Mouse (Mus musculus): ENCODE results near the gene Slc39a10.

Gene Slc39a10

DNA sequence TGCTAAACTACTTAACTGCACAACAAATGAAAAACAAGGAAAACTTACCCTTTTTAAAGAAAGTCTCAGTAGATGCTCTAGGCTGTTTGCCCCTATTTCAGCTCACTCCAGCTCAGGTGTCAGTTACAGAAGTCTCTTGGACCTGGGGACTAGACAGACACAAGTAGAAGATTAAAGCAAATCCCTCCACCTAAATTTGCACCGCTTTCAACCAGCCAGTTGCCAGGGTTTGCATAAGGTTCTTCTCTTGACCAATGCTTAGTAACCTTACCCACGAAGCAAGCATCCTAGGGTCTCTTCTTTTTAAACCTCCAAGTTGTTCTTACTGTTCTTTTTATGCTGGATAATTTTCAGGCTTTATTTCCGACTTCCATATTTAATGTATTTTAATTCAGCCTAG, at the start of gene Slc39a10:
TSS of gene Slc39a10 (minus strand) at position 101 of the 400 bp plus-strand sequence.
- DNase-seq, result no peak

- no peak for DNase-seq
These were observed 46.6 kb upstream of the Slc39a10 start for GRCm38 (mm10) chr1:46939295-46939694.

- DNase-seq, result no peak
These were observed 45.0 kb upstream of the Slc39a10 start for GRCm38 (mm10) chr1:46937641-46938040.

DNA sequence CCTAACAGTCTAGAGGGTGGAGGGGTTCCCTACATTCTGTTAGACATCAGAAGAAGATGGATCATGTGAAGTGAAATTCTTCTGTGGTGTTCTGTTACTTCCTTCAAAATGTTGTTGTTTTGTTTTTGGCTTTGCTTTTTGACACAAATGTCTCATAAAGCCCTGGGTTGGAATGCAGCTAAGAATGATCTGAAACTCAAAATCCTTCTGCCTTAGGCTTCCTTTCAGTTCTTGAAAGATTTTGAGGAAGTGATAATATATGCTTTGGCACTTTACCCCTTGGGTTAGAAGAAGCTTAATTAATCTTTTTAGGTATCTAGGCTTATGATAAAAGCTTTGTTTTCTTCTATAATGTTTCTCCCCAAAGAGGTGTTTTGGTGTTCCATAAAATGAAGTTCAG, 34.5 kb upstream of the Slc39a10 start:
- DNase-seq, result no peak

DNA sequence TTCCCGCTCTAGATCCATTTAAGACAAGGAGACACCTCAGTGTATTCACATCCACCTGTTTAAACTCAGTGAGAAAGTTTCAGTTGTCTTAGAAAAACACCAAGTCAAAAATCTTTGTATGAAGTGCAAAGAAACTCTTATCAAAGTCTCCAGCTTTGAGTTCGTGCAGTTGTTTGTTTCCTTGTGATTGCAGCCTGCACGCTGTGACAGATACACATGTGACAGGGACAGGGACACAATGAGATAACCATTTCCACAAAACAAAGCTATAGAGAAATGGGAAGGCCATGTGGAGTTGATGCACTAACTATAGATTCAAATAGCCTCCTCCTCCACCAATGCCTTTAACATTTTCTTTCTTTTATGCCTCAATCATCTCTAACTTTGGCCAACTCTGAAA, 33.6 kb upstream of the Slc39a10 start:
- no peak for DNase-seq

GRCm38 (mm10) chr1:46924992-46925391, 32.3 kb upstream of the Slc39a10 start:
- DNase-seq, result no peak

GRCm38 (mm10) chr1:46922904-46923303, 30.3 kb upstream of the Slc39a10 start:
- DNase-seq, result no peak

DNA sequence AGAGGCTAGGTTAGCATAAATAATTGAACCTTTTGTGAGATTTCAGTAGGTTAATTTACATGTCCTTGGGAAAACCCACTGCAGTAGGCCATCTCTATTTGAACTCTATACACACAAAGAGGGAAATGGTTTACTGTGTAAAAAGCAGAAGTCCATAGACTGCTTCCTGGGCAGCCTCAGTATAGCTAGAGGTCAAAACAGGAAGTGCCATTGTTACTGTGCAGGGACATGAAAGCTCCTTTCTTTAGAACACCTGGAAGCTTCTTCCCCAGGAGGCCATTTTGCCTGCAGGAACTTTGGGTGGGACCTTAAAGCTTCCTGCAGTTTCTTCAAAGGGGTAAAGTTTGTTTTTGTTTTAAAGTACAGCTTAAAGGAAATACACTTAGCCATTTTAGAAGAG, 29.0 kb upstream of the Slc39a10 start:
- DNase-seq, result no peak

DNA sequence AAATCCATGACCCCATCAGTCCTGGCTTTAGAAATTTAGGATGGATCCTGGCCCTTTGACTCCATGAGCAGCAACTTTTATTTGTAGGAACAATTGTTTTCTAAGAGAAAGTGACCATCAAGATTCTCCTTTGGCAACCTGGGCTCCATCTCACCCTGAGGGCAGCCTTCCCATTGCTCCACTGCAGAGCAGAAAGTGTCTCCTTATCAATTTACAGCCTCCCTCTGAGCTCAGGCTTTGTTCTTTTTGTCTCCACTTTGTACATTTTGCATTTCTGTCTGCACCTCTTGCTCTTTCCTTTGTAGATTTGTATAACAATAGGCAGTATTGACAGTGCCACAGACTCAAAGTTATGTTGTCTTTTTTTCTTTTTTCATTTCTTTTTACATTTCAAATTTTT, 23.6 kb upstream of the Slc39a10 start:
- no peak for DNase-seq

DNA sequence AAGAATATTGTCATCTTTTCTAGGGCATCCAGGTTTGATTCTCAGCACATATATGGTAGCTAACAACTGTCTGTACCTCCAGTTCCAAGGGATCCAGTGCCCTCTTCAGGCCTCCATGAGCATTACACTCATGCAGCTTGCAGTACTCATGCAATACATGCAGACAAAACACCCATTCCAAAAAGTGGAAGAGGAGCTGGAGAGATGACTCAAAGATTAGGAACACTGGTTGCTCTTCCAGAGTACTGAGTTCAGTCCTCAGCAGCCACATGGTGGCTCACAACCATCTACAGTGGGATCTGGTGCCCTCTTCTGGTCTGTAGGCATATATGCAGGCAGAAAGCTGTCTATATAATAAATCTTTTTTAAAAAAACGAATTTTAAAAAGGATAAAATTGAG, 21.7 kb upstream of the Slc39a10 start:
- peak; percentile 16 for DNase-seq

DNA sequence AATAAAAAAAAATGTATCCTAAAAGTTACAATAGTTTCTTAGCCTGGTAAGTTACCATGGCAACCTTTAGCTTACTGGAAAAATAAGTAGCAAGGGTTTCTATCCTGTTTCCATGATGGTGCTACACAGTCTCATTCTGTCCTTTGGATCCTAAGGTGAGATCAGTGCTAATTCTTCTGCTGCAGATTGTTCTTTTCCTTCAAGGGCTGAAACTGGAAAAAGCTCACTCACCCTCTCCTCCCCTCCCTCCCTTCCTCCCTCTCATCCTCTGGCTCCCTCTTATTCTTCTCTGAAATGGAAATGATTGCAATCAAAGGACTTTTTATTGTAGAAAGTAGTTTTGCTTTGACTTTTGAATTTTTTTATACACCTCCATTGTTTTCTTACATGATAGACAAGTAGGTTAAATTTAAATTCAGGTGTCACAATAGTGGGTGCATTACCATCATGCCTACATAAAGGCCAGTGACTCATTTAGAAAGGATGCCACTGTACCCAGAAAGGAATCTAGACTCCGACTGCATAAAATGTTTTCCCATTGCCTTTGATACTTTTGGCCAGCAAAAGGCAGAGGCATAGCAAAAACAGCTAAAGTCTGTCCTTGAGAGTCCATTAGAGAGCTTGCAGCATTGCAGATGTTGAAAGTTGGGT, 20.0 kb upstream of the Slc39a10 start:
- no peak for DNase-seq

DNA sequence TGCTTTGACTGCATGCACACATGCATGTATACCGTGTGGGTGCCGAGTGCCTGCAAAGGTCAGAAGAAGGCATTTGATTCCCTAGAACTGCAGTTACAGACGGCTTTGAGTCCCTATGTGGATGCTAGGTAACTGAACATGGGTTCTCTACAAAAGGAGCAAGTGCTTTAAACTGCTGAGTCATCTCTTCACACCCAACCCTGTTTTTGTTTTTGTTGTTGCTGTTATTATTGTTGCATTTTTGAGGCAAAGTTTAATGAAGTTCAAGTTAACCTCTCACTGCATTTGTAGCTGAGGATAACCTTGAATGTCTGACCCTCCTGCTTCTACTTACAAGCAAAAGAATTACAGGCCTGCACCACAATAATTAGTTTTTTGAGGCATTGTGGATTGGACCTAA, 17.5 kb upstream of the Slc39a10 start:
- no peak for DNase-seq

DNA sequence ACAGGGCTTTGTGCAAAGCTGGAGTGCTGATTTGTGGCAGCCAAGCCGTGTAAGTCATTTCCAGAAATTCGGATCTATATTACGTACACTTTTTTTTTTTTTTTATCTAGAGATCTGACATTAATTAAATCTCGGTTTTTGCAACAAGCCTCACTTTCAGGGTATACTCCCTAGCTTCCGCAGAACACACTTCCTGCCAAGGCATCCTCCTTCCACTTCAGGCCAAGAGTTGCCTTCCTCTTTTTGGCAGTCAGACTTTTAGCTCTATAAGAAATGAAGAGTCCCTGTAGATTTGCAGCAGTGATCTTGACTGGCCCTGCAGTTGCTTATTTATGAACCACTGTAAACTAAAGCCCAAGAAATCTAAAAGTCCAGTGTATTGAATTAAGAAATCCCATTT, 13.1 kb upstream of the Slc39a10 start:
- no peak for DNase-seq

GRCm38 (mm10) chr1:46902102-46902683, 9.5 kb upstream of the Slc39a10 start:
- DNase-seq, result no peak

GRCm38 (mm10) chr1:46894281-46894842, 1.7 kb upstream of the Slc39a10 start:
- peak; percentile 35 for DNase-seq

DNA sequence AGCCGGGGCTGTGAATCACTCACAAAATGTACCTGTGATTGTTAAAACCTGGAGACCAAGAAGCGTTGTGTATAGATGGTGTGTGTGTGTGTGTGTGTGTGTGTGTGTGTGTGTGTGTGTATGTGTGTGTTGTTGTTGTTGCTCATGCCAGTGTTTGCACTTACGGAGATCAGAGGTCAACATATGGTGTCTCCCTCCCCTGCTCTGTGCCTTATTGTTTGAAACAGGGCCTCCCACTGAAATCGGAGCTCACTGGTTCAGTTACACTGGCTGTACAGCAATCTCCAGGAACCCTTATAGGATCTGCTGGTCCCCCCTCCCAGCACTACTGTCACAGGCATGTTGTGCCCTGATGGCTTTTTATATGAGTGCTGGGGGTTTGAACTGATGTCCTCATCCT, 3.9 kb downstream of the Slc39a10 start:
- no peak for DNase-seq

DNA sequence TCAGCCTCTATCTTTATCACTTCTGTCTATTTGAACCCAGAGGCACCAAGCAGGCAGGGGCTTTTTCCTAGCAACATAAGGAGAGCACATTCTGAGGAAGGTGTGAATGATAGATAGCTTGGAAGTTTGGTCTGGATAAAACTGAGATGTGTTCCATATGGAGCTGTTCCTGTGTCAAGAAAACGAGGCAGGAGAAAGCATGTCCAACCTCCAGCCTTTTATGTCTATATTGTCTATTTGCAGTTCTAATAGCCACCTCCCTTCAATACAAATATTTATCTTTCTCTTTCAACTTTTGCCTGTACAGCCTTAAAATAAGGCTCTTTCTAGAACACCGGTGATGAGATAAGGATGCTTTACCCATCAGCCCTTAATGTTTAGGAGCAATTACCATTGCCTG, 4.3 kb downstream of the Slc39a10 start:
- DNase-seq, result no peak

DNA sequence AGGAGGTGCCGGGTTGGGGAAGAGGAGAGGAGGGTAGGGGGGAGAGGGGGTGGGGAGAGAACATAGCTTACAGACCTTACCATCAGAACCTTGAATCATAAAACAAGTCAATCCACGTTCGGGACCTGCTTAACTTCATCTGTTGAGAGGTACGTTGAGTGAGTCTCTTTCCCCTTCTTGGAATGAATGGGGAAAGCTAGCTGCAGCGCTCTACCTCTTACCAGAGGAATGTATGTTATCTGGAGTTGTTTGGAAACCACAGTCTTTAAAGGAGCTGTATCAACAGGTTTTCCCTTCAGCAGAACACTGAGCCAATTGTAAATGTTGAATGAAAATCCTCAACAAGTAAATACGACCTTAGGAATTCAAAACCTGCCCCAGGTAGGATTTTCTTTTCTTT, 4.7 kb downstream of the Slc39a10 start:
- DNase-seq, result no peak

- DNase-seq, result no peak
These were observed 6.6 kb downstream of the Slc39a10 start for GRCm38 (mm10) chr1:46886091-46886490.

GRCm38 (mm10) chr1:46885231-46885630, 7.4 kb downstream of the Slc39a10 start:
- DNase-seq, result no peak

DNA sequence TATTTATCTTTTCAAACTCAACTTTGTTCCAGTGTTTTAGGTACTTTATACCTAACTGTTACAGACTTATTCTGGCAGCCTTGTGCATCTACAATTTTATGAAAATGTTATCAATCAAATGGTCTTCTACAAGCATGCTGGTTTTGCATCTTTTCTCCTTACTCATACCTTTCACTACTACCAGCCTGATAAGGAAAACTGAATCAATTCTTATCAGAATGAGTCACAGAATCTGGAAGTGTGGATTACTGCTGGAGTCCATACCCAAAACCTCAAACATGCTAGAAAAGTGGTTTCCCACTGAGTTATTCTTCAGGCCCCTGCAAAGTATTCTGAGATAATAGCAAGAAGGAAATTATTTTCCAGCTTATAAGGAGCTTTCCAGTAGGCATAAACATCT, 12.7 kb downstream of the Slc39a10 start:
- no peak for DNase-seq

DNA sequence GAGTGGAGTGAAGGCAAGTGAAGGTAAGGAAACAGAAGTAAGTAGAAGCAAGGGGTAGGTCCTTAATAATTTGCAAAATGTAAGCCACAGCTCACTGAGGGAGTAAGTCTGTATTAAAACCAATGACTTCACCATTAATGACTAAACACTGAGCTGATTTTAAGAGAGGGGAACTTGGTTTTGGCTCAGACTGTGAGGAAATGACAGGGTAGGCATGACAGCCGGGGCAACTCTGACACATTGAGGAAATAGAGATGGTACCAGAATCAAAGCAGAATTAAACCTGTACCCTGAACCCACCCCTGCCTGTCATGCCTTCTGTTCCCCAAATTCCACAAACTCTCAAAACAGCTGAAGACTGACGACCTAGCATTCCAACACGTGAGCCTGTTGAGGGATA, 18.9 kb downstream of the Slc39a10 start:
- DNase-seq, result no peak

DNA sequence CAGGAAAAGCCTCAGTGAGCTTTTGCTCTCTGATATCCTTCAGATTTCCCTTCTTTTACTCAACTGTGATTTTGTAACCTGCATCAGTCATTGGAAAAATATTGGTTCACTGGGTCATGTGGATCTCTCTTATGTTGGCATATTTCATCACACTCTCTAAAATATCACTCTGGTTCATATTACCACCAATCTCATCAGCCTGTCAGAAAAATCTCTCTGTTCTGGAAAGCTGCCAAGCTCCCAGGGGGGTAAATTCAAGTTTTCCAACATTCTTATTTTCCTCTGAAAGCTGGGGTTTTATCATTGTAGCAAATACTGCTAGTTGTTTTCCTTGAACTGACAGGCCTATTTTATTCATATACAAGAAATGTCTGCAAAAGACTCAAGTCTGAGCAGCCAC, 22.9 kb downstream of the Slc39a10 start:
- no peak for DNase-seq

- DNase-seq, result no peak
These were observed 28.3 kb downstream of the Slc39a10 start for GRCm38 (mm10) chr1:46864175-46864885.

Measured in thymus, postnatal 4 days (tissue).